Mouse (Mus musculus) liver, embryonic 14.5 days (tissue): ENCODE measurements around the gene Jund. TPM values are rescaled to one million over a fixed set of nuclear protein-coding genes. Genes with fewer than 3 reads are reported as not detected.
A peak's percentile ranks its signal among the peaks of the same experiment; 100 is the strongest.

ENCODE experiments used
- ATAC-seq: fragments of 200-750 bp; cut with Nextera tagmentation; 2 replicates; pipeline ENCODE4 v1.8.0; 2017; ENCODE audit warnings: moderate number of reproducible peaks, mild to moderate bottlenecking, moderate library complexity; ENCODE audit not compliant: insufficient read depth
- DNase-seq, 3 experiments: peaks; one replicate each; pipeline ENCODE4 v3.0.0-alpha.2; 2012 to 2013; ENCODE audit warnings: low read depth in 3 of 3, low spot score in 3 of 3
- H3K27ac ChIP-seq: fragments of 300-500 bp; sonication (generic); 2 replicates; pipeline ENCODE4 v1.5.1; 2014; ENCODE audit warnings: moderate library complexity, mild to moderate bottlenecking, control low read depth, inconsistent platforms
- H3K27me3 ChIP-seq: fragments of 300-500 bp; sonication (generic); 2 replicates; pipeline ENCODE4 v1.6.1; 2014; ENCODE audit warnings: mild to moderate bottlenecking, low read length, moderate library complexity; ENCODE audit not compliant: control insufficient read depth, insufficient read depth
- H3K36me3 ChIP-seq: fragments of 300-500 bp; sonication (generic); replicated peaks from 2 replicates; pipeline ENCODE4 v1.6.1; 2014; ENCODE audit warnings: low read depth; ENCODE audit not compliant: control insufficient read depth, insufficient read depth
- H3K4me1 ChIP-seq, 2 experiments: fragments of 200-500 bp in 1 of 2; fragments of 300-500 bp in 1 of 2; sonication (generic) in 1 of 2; replicated peaks; 2 replicates each; pipeline ENCODE4 v1.6.1; 2012 to 2014; ENCODE audit warnings: antibody characterized with exemption in 1 of 2, inconsistent platforms in 1 of 2, low read length in 1 of 2; ENCODE audit not compliant: control insufficient read depth in 2 of 2, insufficient read depth in 2 of 2
- H3K4me2 ChIP-seq: fragments of 300-500 bp; sonication (generic); 2 replicates; pipeline ENCODE4 v1.6.1; 2014; ENCODE audit warnings: low read depth, mild to moderate bottlenecking, control low read depth, moderate library complexity
- H3K4me3 ChIP-seq, 2 experiments: fragments of 200-500 bp in 1 of 2; fragments of 300-500 bp in 1 of 2; sonication (generic) in 1 of 2; 2 replicates each; pipeline ENCODE4 v1.5.1; 2012 to 2014; ENCODE audit warnings: low read depth in 2 of 2, low read length in 2 of 2, mild to moderate bottlenecking in 2 of 2, control low read depth in 1 of 2, inconsistent platforms in 1 of 2, moderate library complexity in 1 of 2; ENCODE audit not compliant: insufficient read depth in 1 of 2
- H3K9ac ChIP-seq: fragments of 300-500 bp; sonication (generic); replicated peaks from 2 replicates; pipeline ENCODE4 v1.6.1; 2014; ENCODE audit warnings: mild to moderate bottlenecking, control low read depth, moderate library complexity
- H3K9me3 ChIP-seq: fragments of 300-500 bp; sonication (generic); 2 replicates; pipeline ENCODE4 v1.6.1; 2016; ENCODE audit warnings: low read length, mixed read lengths; ENCODE audit not compliant: control insufficient read depth
- CTCF ChIP-seq: IDR thresholded peaks from 2 replicates; pipeline ENCODE4 v1.5.1; 2016; ENCODE audit warnings: antibody characterized with exemption, low read depth, control low read depth
- EP300 ChIP-seq: IDR thresholded peaks from 2 replicates; pipeline ENCODE4 v1.6.1; 2016; ENCODE audit warnings: antibody characterized with exemption, low read depth
- WGBS: fragments of 180-500 bp; shearing (Covaris S2); extraction: QIAGEN DNeasy Blood & Tissue Kit; methylation state at CpG from one replicate; pipeline ENCODE4 v1.1.7; 2014; ENCODE audit not compliant: insufficient replicate concordance; 5-methylcytosine and 5-hydroxymethylcytosine counted together
- polyA plus RNA-seq, 2 experiments: library from polyadenylated mRNA; depleted of rRNA in 1 of 2; stranded (reverse) in 1 of 2; unstranded in 1 of 2; fragments of >200 nt; fragmentation: Nextera tagmentation in 1 of 2; extraction: Ambion mirVana in 1 of 2; gene quantifications; 2 replicates each; pipeline versions ENCODE4 v1.2.1 to v1.2.3; 2012 to 2014

Gene Jund
- polyA plus RNA-seq, 2 experiments: 20.3 to 29.4 TPM

DNA sequence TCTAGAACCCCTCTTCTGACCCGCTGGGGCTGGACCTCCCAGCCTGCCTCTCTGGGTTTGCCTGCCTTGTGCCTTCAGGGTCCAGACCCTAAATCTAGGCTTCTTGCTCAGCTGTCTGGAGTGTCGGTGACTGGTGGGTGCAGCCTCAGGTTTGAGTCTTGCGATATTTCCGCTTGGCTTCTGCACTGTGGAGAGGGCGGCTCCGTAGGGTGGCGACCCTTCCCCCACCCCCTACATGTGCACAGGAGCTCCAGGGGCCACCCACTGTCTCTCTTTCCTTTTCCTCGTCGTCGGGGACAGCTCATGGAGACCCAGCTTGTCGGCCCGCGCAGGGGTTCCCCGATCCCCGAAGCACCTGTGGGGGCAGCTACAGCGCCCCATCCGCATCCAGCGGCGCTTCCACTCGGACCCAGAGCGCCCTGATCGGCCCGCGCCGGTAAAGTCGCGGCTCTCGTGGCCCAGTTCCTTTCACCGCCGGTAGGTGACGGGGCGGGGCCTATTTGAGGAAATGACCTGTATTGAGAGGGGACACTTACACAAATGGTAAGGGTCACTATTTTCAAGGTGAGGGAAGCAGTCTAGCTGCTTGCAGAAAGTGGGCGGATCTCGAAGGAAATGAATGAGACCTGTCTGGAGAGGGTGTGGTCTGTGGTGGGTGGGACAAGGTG, 31.2 kb downstream of the Jund start:
- H3K36me3 ChIP-seq: no peaks in the 10 kb centered on the region
- no peak overlapping the region for H3K27ac ChIP-seq
- H3K4me2 ChIP-seq: peak overlapping the region; percentile 53
- peak overlapping the region; percentile 17 to 24; a peak in 2 of 4 replicates for H3K4me3 ChIP-seq
- peaks cover 32% of the 10 kb centered on the region for H3K27me3 ChIP-seq
- TF ChIP-seq CTCF: peak; percentile 61; the same call in 1 of the 2 replicates
- no peak for TF ChIP-seq EP300
- no peak overlapping the region for H3K9ac ChIP-seq
- ATAC-seq (no peak), DNase-seq (no peak)
- WGBS: 2% methylated on average over 34 of the region's 34 CpGs
- H3K9me3 ChIP-seq: no peaks in the 10 kb centered on the region
- 0 out of 4 replicates have a peak, but pooled peaks cover 0 to 2% of the 10 kb centered on the region in 2 experiments for H3K4me1 ChIP-seq

DNA sequence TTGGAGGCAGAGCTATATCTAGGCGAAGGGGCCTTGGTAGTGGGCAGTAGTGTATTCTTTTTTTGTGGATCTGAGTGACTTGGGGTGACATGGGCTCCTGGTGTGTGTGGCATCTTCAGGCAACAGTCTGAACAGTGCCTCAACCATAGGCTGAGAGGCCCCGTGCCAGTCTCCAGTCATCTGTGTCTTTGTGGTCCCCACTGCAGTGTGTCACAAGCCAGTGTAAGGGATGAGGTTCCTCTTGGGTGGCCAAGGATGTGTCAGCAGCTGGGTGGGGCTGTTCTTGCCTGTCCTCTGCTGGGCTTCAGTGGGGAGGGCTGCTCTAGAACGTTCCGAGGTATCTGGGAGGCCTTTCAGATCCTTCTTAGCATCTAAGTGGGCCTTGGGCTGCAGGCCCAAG, 32.2 kb downstream of the Jund start:
- Histone ChIP-seq H3K27me3 (peaks cover 32% of the 10 kb centered on the region), H3K36me3 (no peaks in the 10 kb centered on the region), H3K9ac (no peak overlapping the region), H3K9me3 (no peaks in the 10 kb centered on the region), H3K4me1 (0 out of 4 replicates have a peak, but pooled peaks cover 0 to 2% of the 10 kb centered on the region in 2 experiments), H3K4me2 (no peak overlapping the region), H3K4me3 (no peak overlapping the region), H3K27ac (no peak overlapping the region)
- ATAC-seq (no peak), DNase-seq (no peak)
- 66% methylated on average over 4 of the region's 4 CpGs for WGBS
- no peak for TF ChIP-seq EP300

DNA sequence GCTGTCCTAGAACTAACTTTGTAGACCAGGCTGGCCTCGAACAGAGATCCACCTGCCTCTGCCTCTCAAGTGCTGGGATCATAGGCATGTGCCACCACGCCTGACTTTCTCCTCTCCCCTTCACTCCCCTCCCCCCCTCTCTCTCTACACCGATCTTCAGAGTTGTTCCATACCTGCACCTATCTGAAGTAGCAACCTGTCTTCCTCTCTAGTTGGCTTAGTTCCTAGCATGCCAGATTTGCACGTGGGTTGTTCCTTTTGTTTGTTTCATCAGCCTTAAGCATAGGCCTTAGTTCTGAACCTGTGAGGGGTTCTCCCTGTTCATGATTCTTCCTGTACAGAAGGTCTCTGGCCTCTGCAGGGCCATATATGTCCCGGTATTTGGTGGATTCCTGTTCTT, 39.0 kb downstream of the Jund start:
- no peak overlapping the region for H3K4me3 ChIP-seq
- no peaks in the 10 kb centered on the region for H3K9me3 ChIP-seq
- DNase-seq (no peak), ATAC-seq (no peak)
- no peak overlapping the region for H3K4me2 ChIP-seq
- peaks cover 12% of the 10 kb centered on the region for H3K27me3 ChIP-seq
- 0 out of 4 replicates have a peak, but pooled peaks cover 0 to 2% of the 10 kb centered on the region in 2 experiments for H3K4me1 ChIP-seq
- TF ChIP-seq CTCF (no peak), EP300 (no peak)
- H3K36me3 ChIP-seq: no peaks in the 10 kb centered on the region
- H3K9ac ChIP-seq: no peak overlapping the region
- H3K27ac ChIP-seq: no peak overlapping the region
- 46% methylated on average over 5 of the region's 5 CpGs for WGBS

DNA sequence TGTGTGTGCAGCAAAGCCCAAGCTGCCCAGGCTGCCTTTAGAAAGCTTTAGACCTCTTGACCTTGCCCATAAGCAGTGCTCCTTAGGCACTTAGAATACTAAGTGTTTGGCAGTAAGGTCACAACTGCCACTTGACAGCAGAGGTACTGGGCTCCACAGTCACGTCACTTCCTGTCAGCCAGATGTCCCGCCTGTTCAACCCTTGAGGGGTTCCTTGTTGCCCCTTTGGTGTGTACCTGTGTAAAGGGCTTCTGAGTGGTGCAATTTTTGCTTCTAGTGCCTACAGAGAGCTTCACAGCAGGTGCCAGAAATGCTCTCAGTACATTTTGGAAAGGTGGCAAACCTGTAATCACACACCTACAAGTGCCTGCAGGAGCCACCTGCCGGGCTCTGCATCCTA, 39.5 kb downstream of the Jund start:
- Histone ChIP-seq H3K27ac (no peak overlapping the region), H3K9ac (no peak overlapping the region), H3K4me2 (no peak overlapping the region), H3K36me3 (no peaks in the 10 kb centered on the region), H3K27me3 (peaks cover 17% of the 10 kb centered on the region), H3K9me3 (no peaks in the 10 kb centered on the region), H3K4me3 (no peak overlapping the region), H3K4me1 (0 out of 4 replicates have a peak, but pooled peaks cover 0 to 2% of the 10 kb centered on the region in 2 experiments)
- TF ChIP-seq CTCF: no peak
- TF ChIP-seq EP300: no peak
- ATAC-seq: no peak
- DNase-seq: no peak
- WGBS: 35% methylated on average over 3 of the region's 3 CpGs

DNA sequence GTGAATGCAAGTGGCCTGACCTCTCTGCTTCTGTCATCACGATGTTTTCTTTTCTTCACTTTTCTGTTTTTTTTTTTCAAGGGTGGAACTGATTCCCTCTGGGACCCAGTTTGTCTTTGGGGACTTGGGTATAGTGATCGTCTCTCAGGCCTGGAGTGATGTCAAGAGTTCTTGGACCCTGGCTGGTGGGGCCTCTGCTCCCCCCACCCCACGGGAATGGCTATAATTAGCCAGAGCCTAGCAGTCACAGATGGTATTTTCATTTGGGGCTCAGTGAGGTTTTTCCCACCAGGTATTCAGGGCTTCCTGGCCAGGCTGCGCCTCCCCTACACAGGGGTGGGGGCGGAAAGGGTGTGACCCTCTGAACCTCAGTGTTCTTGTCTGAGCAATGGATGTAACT, 42.9 kb downstream of the Jund start:
- Histone ChIP-seq H3K9me3 (no peaks in the 10 kb centered on the region), H3K27me3 (peaks cover 48% of the 10 kb centered on the region)
- 45% methylated on average over 5 of the region's 5 CpGs for WGBS

More for the DNA sequence above, 42.9 kb downstream of the Jund start:
- Histone ChIP-seq H3K36me3 (no peaks in the 10 kb centered on the region), H3K4me3 (no peak overlapping the region), H3K27ac (no peak overlapping the region), H3K4me1 (peaks cover 0 to 2% of the 10 kb centered on the region in 2 experiments; a peak in 1 of 4 replicates), H3K9ac (no peak overlapping the region), H3K4me2 (no peak overlapping the region)
- TF ChIP-seq CTCF (no peak), EP300 (no peak)
- ATAC-seq: no peak
- DNase-seq: no peak
